Mouse (Mus musculus): Measurements from ENCODE around the gene Cd82.

The Cd82 gene

DNA sequence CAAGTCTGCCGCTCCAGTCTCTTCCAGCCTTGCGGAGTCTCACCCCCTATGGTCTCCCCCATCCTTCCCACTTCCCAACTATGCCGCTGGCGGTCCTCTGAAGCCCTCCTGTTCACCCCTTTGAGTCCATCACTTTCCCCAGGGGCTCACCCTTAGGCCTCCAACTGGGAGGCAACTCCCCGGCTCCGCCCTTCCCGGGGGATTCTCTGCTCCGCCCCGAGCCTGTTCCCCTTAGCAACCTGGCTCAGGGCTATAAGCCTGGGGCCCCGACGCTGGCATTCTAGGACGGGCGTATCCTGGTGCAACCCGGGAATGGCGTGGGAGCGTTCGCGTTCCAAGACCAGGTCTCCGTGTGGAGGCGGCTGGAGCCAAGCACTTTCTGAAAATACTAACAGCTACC is at the start of gene Cd82:
TSS of gene Cd82 (minus strand) at position 381 of the 400 bp plus-strand sequence.
- DNase-seq = peak; percentile 29

DNA sequence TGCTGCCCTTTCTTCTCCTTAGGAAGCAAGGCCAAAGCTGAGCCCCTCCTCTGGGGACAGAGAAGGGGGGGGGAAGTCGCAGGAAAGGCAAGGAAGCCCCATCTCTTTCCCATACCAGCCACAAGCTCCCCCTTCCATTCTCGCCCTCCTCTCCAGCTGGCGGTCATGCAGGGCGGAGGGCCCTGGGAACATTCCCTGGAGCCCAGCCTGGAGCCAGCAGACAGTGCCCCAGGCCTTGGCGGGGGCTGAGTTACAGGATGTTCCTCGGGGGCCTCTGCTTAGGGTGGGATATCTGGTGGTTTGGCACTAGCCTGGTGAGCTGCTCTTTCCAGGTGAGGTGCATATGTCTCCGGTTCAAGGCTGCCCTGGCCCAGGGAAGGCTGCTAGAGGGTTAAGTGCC is 49.2 kb upstream of the Cd82 start:
- DNase-seq = no peak

DNA sequence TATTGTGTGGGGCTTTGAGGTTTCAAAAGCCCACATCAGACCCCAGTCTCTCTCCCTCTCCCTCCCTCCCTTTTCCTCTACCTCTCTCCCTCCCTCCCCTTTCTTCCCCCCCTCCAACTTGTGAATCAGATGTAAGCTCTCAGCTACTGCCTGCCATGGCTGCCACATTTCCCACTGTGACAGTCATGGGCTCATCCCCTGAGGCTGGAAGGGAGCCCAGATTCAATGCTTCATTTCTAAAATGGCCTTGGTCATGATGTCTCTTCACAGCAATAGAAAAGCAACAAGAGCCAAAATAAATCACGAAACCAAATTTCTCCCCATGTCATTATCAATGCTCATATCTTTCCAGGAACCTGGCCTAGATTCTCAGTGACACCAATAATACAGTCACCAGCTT is 47.9 kb upstream of the Cd82 start:
- DNase-seq = no peak

DNA sequence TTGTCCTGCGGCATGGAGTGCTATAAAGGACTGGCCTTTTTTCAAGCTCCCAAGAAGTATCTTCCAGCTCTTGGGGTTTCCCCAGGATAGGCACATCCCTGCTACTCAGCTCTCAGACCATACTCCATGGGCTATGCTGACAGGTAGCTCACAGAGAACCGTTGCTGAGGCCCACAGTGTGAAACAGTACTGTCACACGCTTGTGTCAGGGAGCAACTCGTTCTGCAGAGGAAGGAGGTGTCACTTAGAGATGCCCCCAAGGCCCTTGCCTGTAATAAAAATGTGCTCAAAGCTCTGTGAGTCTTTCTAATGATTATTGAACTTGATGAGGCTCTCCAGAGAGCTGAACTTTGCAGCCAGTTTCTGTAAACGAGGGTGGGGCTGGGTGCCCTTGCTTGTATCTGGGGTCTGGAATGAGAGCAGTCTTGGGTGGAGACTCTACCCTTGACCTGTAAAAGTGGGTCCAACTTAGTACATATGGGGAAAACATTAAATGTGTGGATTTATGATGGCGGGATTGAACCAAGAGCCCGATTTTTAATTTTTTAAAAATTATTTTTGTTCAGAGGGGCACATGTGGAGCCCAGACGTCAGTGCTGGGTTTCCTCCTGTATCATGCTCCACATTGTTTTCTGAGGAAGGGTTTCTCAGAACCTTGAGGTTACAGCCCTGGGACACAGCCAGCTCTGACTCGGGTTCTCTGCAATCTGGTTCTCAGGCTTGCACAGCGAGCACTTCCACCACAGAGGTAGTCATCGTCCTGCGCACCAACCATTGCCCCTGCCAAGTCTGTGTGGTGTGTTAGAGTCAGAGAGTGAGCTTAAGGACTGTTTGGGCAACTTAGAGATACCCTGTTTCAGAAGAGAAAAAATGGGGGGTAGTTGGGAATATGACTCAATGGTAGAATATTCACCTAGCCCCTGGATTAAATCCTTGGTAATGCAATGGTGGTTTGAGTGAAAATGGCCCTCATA is 47.1 kb upstream of the Cd82 start:
- no peak for DNase-seq

DNA sequence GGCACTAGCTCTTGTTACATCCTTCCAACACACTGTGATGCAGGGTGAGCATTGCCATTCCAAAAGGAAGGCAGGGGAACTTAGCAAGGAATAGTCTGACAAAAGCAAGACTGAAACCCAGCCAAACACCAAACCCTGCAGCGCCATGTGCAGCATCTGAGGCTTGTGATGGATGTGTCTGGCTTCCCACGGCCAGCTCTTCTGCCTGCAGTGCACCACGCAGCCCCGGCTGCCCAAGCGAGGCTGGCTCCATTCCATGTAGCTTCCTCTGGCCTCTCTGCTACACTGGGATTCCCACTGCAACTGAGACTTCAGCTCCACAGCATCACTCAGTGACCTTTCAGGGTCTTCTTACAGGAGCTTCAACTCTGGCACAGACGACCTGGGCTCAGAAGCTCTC is 42.2 kb upstream of the Cd82 start:
- DNase-seq = no peak

DNA sequence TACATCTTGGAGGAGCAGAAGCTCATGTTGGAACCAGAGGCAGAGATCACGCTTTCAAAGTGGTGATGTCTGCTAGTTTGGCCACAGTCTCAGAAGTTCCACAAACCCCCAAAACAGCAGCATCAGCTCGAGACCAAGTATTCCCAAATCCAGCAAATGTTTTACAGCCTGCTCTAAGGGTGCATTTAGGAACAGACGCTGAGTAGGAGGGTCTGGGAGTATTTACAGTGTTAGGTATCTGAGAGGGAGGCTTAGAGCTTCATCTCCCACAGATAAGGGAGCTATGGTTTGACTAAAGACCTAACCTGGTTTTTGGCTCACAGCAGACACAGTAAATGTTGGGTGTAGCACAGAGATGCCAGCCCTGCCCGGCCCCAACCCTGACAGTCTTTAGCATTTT is 40.4 kb upstream of the Cd82 start:
- DNase-seq = no peak

DNA sequence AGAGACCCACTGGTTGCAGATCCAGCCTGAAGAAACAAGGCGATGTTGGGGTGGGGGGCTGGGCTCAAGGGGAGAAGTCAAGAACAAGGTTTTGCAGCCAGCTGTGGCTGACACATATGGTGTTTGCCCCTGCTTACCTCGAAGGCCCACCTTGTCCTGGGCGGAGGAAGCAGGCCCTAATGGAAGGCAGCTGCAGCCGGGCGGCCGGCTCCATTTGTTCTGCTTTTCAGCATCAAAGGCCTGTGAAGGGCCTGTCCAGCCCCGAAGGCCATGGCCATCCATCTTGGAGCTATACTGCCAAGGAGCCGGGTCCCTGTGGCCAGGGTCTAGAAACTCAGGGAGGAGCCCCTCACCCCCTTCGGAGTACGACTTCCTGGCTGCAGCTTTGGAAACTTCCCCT is 38.4 kb upstream of the Cd82 start:
- DNase-seq = no peak

DNA sequence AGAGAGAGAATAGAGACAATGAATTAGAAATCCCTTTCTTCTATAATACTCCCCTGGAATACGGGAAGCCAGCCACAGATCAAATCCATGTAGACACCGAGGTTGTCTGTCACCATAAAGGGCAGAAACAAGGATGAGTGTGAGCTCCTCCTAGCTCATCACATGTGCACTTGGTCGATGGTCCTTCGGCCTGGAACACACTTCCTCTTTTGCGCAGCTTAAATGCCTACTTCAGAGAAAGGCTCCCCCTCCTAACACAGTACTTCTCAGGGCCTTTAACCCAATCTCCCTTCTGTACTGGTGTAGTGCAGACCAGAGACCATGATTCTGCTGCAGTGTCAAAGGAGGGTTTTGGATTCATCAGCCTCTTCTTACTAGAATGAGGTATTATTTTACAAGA is 34.3 kb upstream of the Cd82 start:
- DNase-seq = no peak

DNA sequence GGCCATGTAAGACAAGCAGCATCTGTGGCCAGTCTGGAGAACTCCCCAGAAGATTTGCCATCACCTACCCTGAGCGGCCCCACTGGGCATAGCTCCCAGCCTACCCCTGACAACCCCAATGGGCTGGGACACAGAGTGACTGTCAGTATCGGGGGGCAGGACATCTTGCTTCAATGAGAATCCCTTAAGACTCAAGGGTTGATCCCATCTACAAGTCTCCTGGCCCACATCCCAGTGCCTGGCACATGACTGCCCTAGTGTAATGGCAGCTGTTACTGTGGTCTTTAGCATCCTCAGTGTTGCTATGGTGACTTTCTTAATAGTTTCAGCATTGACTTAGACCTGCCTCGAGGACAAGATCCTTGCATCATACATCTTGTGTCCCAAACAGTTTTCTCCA is 32.2 kb upstream of the Cd82 start:
- no peak for DNase-seq

DNA sequence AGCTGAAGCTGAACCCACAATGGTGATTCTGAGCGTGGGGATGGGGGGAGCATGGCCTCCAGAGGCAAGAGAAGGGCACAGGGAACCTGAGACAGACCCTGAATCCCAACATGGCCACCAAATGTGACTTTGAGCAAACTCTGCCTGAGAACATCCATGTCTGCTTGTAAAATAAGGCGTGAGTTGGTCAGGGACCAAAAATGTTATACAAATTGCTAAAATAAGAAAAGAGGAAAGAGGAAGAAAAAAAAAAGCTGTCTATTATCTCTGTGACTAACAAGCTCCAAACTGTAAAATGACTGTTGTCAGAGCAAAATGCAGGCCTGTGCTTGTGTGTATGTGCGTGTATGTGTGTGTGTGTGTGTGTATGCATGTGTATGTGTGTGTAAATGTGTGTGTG is 30.6 kb upstream of the Cd82 start:
- no peak for DNase-seq

DNA sequence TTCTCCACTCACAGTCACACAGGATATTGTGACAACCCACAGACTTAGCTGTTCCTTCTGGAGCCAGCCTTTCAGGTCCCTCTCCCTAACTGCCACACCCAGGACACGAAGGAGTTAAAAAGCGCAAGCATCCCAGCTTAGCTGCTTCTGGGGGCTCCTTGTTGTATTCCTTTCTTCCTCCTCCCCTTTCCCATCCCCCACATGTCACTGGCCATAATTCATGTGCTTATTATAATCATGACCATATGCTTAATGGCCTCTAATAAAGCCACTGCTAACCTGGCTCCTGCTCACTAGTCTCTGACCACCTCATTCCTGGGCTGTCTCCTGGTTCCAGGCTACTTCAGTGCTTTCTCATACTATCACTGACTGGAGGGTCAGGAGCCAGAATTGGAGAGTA is 27.6 kb upstream of the Cd82 start:
- DNase-seq = no peak

DNA sequence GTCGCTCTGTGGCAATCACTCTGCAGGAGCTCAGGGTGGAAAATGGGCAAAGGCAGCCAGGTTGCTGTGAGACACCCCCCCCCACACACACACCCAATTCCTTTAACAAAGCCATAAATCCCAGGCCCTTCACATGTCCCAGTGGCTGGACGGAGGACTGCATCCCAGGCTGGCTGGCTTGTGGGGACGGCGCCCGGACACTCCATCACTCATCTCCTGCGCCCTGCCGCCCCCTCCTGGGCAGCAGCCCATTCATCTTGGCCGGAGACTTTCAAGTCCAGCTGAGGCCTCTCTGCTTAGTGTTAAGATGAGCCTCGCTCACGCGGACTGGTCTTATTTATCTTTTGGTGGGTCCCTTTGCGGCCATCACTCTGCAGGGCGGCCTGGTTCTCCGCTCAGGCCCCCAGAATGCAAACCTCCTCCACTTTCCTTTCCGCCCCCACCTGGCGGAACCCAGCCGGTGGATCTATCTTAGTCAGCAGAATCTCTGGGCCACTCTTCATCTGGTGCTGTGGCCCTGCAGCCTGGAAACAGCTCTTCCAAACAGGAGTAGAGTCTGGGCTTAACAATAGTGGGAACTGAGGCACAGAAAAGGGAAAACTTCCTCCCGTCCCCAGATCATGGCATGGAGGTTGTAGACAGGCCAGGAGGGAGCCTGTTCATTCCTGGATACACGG is 26.1 kb upstream of the Cd82 start:
- DNase-seq = no peak

DNA sequence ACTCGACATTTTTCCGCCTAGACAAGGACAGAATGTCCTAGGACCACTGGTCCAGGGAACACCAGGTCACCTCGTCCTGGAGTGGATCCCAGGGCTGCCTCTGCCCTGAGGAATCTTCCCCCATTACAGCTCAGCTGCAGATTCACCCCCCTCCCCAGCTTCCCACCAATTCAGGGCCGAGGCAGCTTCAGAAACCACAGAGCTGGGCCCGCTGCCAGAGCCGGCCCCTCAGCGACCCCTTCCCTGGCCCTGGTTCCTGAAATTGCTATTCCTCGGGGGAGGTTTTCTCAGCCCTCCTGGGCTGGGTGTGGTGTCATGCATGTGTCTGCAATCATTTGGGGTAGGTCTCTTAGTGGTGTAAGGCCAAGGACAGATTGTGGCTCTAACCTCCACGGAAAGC is 22.5 kb upstream of the Cd82 start:
- no peak for DNase-seq

DNA sequence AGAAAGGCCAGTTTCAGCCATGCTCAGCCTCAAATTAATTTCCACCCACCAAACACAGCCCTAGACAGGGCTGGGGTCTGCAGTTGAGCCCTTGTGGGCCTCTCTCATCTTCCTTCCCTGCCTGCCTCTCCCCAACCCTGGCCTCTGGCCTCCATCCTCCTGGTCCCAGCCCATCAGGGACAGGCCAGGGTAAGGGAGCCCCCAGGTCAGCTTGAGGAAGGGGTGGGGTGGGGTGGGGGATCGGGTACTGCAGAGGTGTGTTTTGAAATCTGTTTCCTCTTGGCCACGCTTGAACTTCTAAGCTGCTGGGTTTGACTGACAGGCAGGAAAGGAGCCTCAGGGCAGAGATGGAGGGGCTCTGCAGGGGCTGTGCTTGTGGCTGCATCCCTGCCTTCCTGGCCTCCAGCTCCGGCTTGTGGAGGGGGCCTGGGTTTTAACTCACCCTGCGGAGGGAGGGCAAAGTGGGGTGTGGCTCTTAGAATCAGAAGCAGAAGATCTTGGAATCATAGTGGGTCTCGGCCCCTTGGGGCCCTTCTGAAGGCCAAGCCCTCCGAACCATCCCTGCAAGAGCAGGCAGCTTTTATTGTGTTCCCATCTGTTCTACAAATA is 19.2 kb upstream of the Cd82 start:
- no peak for DNase-seq

DNA sequence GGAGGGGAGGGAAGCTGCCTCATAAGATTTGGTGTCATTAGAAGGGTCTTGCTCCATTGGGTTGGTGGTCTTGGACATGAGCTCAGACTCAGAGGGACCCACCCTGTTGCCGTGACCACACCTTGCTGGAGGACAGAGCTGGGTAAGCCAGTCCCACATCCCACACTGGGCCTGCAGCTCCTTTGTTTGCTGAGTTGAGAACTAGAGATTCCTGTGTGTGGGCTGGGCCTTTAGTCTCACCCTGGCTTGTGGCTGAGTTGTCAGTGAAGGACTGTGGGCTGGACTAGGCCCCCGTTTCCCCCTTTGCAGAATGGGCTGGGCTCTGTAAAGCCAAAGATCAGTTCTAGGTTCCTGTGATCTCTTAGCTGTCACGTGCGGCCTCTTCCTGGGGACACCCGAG is 15.8 kb upstream of the Cd82 start:
- DNase-seq = no peak

DNA sequence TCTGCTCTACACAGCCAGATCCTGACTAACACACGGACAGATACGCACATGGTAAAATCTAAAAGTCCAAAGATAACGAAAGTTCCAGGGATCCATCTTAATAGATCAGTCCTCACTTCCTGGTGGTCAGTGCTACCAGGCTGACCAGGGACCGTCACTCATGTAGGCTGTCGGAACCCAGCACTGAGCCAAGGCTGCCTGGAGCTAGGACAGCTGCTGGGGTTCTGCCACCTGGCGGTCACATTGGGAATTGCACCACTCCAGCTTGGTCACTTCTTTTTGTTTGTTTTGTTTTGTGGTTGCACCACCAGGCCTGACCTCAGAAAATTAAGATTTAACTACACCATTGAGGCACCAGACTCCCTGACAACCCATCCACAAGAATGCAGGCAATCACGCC is 14.6 kb upstream of the Cd82 start:
- DNase-seq = no peak

DNA sequence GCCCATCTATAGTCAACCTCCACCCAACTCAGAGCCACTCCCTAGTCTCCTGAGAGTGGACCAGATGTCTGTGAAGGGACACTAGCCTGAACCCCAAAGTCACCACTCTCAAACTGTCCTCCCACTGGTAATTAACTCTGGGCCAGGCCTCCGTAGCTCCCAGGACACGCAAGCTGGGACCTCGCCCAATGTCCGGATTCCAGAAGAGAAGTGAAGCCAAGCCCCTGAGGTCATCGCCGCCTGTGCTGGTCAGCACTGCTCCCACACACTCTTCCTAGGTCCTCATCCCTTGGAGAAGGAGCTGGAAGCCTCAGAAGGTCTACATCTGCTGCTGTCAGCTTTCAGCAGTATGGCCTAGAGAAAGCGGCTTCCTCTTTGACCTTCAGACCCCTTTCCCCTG is 13.5 kb upstream of the Cd82 start:
- no peak for DNase-seq

DNA sequence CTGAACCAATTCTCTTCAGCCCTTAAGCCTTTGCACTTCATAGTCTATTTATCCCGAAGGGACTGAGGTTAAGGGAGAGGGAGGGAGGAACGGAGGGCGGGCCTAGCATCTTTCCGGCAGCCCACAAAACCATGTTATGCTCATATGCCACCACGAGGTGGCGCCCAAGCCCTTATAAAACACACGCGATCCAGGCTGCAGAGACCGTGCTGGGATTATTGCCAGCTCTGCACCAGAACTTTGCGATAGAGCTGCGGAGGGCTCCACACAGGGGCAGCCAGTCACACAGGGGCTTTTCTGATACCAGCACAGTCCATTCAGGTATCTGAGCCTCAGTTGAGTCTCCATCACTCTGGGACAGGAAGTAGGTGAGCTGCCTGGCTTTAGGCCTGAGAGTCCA is 12.1 kb upstream of the Cd82 start:
- peak; percentile 92 for DNase-seq

DNA sequence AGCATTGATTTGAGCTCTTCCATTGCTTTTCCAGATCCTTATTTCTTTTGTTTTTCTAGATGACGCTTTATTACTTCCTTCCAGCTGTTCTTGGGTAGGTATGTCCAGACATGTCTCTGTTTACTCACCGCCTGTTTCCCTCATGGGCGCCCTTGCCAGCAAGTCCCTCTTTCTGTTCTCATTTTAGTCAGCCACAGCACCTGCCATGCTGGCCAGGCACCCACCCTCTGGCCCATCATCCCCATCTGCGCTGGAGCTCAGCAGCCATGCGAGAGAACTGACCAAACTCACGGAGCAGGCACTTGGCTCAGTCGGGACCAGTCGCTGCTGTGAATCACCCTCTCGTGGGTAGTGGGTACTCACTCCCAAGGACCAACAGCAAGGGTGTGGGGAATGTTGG is 11.0 kb upstream of the Cd82 start:
- no peak for DNase-seq

DNA sequence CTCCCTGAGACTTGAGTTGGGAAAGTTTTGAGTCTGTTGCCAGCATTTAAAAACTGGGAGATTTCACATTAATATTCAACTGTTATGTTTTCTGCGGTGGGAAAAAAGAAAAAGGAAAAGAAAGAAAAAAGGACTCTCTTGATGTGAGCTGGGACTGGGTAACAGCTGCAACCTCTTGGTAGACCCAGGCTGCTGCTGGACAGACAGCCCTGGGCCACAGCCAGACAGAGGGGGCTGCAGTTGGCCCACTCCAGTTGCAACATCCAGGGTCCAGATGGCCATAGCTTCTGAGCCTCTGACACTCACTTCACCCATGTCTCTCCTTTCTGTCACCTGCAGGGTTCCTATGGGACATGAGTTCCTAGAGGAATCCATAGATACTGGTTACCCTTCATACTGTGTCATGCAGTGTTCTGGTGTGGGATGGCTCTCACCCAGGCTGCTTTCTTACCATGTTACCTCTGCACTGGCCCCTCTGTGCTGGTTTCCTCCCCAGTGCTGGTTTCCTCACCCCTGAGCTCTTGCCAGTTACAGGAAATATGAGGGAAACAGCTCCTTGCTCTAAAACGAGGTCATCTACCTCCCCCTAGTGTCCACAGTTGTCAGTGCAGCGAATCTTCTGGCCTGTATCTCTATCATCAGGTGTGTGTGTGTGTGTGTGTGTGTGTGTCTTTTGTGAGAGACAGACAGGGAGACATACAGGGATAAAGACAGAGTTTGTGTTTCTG is 8.1 kb upstream of the Cd82 start:
- peak; percentile 84 for DNase-seq

DNA sequence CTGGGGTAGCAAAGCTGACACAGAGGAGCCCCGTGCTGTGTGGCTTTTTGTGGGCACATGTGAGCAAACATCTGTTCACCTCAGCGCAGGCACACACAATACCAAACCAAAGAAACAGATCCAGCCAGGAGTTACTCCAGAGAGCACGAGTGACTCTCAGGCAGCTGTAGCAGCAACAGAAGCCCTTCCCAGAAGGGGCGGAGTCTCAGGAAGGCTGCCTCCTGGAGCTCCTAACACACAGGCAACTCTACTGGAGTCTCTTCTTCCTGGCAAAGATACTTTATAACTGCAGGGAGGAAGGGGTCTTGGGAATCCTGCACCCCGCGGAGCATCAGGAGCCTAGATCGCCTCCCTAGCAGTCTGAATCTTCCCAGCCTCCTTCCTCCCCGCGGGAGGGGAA is 7.2 kb upstream of the Cd82 start:
- DNase-seq = no peak

DNA sequence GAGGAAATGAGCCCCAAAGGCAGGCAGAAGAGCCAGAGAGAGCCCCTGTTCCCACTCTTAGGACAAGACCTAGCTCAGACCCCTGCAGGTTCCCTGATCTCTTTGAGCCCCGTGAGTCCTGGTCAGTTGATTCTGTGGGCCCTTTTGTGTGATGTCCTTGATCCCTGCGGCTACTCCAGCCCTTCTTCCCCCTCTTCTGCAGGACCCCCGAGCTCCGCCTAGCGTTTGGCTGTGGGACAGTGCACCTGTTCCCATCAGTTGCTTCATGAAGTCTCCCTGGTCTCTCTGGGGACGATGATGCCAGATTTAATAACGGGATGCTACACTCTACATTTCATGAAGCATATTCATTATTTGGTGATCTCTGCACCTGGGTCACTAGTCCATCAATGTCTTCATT is 6.2 kb upstream of the Cd82 start:
- DNase-seq = no peak

DNA sequence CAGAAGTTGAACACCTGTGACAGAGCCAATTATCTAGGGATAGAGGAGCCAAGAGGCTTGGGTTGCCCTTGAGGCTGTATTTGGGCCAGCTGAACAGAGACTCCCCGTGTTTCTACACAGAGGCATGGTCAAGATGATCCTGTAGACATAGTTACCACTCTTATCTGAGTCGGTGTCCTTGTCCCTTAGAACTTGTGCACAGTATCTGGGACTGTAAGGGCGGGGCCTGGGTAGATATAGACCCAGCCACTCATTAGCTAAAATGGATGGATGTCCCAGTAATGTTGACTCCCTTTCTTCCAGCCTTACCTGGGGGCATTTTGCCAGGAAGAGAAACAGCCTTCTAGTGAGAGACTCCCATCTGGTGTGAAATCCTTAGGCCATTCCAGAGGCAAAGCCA is 3.4 kb upstream of the Cd82 start:
- no peak for DNase-seq
